Mouse (Mus musculus): ENCODE results near the gene Ghr. TPM values are rescaled to one million over a fixed set of nuclear protein-coding genes. Genes with fewer than 3 reads are reported as not detected.

The Ghr gene
- polyA plus RNA-seq, 1 experiment from 2014 or later, result 13.4 TPM

DNA sequence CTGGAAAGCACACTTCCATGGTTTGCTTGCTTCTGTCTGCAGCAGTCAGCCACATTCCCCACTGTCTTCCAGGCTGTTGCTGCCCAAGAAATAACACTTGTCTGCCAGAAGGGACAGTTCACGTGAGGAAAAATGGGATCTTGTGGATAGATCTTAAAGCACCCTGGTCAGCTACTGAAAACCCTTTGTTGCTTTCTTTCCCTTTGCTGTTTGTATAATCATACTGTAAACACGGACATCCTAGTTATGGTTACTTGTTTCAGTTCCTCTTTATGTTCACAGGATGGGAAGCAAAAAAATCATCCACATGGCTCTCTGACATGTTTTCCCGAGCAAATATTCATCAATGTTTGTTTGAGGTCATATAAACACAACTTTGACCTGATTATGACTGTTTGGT, 243.4 kb downstream of the Ghr start:
- no peaks in the 10 kb centered on the region for H3K27me3 ChIP-seq (ENCODE audit: control insufficient read depth, insufficient read depth, low read length)
- no peaks in the 10 kb centered on the region for H3K9me3 ChIP-seq (ENCODE audit: control insufficient read depth, low read length)
- no peak overlapping the region for H3K9ac ChIP-seq
- no peak for DNase-seq (ENCODE audit: low spot score)
- 83% methylated on average over 3 of the region's 3 CpGs for WGBS
- H3K4me1 ChIP-seq (replicated peaks; ENCODE audit: control insufficient read depth, insufficient read depth, low read length), result no peaks in the 10 kb centered on the region
- no peak overlapping the region for H3K4me2 ChIP-seq (replicated peaks)
- no peak for ATAC-seq (ENCODE audit: low FRiP score)
- no peak overlapping the region for H3K4me3 ChIP-seq (replicated peaks; ENCODE audit: low read length)
- H3K27ac ChIP-seq, result no peak overlapping the region
- no peaks in the 10 kb centered on the region for H3K36me3 ChIP-seq (replicated peaks; ENCODE audit: control insufficient read depth, insufficient read depth)

- Histone ChIP-seq H3K4me2 (replicated peaks) (no peak overlapping the region), H3K4me3 (replicated peaks; ENCODE audit: low read length) (no peak overlapping the region), H3K9me3 (ENCODE audit: control insufficient read depth, low read length) (no peaks in the 10 kb centered on the region), H3K9ac (no peak overlapping the region), H3K4me1 (replicated peaks; ENCODE audit: control insufficient read depth, insufficient read depth, low read length) (no peaks in the 10 kb centered on the region), H3K36me3 (replicated peaks; ENCODE audit: control insufficient read depth, insufficient read depth) (no peaks in the 10 kb centered on the region; the same call in 1 of the 2 replicates), H3K27ac (no peak overlapping the region), H3K27me3 (ENCODE audit: control insufficient read depth, insufficient read depth, low read length) (no peaks in the 10 kb centered on the region)
- WGBS, result 93% methylated on average over 4 of the region's 4 CpGs
- ATAC-seq (ENCODE audit: low FRiP score), result no peak
- DNase-seq (ENCODE audit: low spot score), result no peak
These were observed 250.8 kb downstream of the Ghr start for GRCm38 (mm10) chr15:3332517-3332916.

DNA sequence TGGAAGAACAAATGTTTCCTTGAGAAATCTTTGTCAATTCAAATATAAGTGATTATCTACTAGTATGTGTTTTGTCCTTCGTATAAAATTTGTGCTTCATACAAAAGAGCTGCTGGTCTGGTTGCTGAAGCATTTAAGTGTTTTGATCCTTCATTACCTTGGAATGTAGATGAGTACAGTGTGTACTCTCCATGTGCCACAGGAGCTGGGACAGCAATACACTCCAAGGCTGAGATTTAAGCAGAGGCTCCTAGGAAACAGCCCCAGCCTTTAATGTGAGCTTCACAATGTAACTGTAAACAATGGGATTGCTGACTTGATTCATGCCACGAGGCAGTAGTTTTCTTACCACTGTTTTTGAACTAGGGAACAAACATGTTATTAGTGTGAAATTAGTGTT, 251.5 kb downstream of the Ghr start:
- Histone ChIP-seq H3K9me3 (ENCODE audit: control insufficient read depth, low read length) (no peaks in the 10 kb centered on the region), H3K9ac (no peak overlapping the region)
- WGBS, result 62% methylated on average over 2 of the region's 2 CpGs

DNA sequence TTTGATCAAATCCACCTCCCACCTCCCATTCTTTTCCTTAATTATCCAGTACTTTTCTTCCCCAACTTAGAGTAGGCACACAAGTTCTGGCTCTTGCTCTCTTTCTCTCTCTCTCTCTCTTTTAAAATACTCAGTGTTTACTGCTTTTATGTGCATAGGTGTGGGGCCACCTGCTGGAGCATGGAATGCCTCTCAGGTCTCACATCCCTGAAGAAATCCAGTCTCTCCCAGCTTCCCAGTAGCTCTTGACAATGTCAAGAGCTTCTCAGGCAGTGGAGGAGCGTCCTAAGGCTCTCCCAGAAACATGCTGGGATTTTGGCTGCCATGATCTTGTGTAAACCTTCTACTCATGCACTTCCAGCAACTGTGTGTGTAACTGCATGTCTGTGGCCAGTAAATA, 253.0 kb downstream of the Ghr start:
- Histone ChIP-seq H3K27ac (no peak overlapping the region), H3K4me2 (replicated peaks) (no peak overlapping the region), H3K27me3 (ENCODE audit: control insufficient read depth, insufficient read depth, low read length) (no peaks in the 10 kb centered on the region), H3K9me3 (ENCODE audit: control insufficient read depth, low read length) (no peaks in the 10 kb centered on the region), H3K9ac (no peak overlapping the region), H3K4me3 (replicated peaks; ENCODE audit: low read length) (no peak overlapping the region), H3K36me3 (replicated peaks; ENCODE audit: control insufficient read depth, insufficient read depth) (no peaks in the 10 kb centered on the region; the same call in 1 of the 2 replicates), H3K4me1 (replicated peaks; ENCODE audit: control insufficient read depth, insufficient read depth, low read length) (no peaks in the 10 kb centered on the region)
- DNase-seq (ENCODE audit: low spot score) (no peak), ATAC-seq (ENCODE audit: low FRiP score) (no peak)
- WGBS, result 70% methylated on average over 1 of the region's 1 CpGs

More for the DNA sequence above, 251.5 kb downstream of the Ghr start:
- Histone ChIP-seq H3K36me3 (replicated peaks; ENCODE audit: control insufficient read depth, insufficient read depth) (no peaks in the 10 kb centered on the region; the same call in 1 of the 2 replicates), H3K4me2 (replicated peaks) (no peak overlapping the region), H3K27ac (no peak overlapping the region), H3K27me3 (ENCODE audit: control insufficient read depth, insufficient read depth, low read length) (no peaks in the 10 kb centered on the region), H3K4me3 (replicated peaks; ENCODE audit: low read length) (no peak overlapping the region), H3K4me1 (replicated peaks; ENCODE audit: control insufficient read depth, insufficient read depth, low read length) (no peaks in the 10 kb centered on the region)
- no peak for ATAC-seq (ENCODE audit: low FRiP score)
- DNase-seq (ENCODE audit: low spot score), result no peak

GRCm38 (mm10) chr15:3323041-3323440, 260.3 kb downstream of the Ghr start:
- no peak overlapping the region for H3K9ac ChIP-seq
- DNase-seq (ENCODE audit: low spot score) (no peak), ATAC-seq (ENCODE audit: low FRiP score) (no peak)
- H3K4me2 ChIP-seq (replicated peaks), result no peak overlapping the region
- no peaks in the 10 kb centered on the region for H3K9me3 ChIP-seq (ENCODE audit: control insufficient read depth, low read length)
- H3K4me3 ChIP-seq (replicated peaks; ENCODE audit: low read length), result no peak overlapping the region
- H3K36me3 ChIP-seq (replicated peaks; ENCODE audit: control insufficient read depth, insufficient read depth), result no peaks in the 10 kb centered on the region
- H3K4me1 ChIP-seq (replicated peaks; ENCODE audit: control insufficient read depth, insufficient read depth, low read length), result no peaks in the 10 kb centered on the region
- no peak overlapping the region for H3K27ac ChIP-seq
- no peaks in the 10 kb centered on the region for H3K27me3 ChIP-seq (ENCODE audit: control insufficient read depth, insufficient read depth, low read length)

GRCm38 (mm10) chr15:3319929-3320328, 263.4 kb downstream of the Ghr start:
- no peak for ATAC-seq (ENCODE audit: low FRiP score)
- Histone ChIP-seq H3K27ac (no peak overlapping the region), H3K36me3 (replicated peaks; ENCODE audit: control insufficient read depth, insufficient read depth) (no peaks in the 10 kb centered on the region), H3K4me2 (replicated peaks) (no peak overlapping the region), H3K4me3 (replicated peaks; ENCODE audit: low read length) (no peak overlapping the region), H3K9me3 (ENCODE audit: control insufficient read depth, low read length) (no peaks in the 10 kb centered on the region), H3K27me3 (ENCODE audit: control insufficient read depth, insufficient read depth, low read length) (no peaks in the 10 kb centered on the region), H3K4me1 (replicated peaks; ENCODE audit: control insufficient read depth, insufficient read depth, low read length) (no peaks in the 10 kb centered on the region), H3K9ac (no peak overlapping the region)
- DNase-seq (ENCODE audit: low spot score), result no peak
- WGBS, result 81% methylated on average over 9 of the region's 9 CpGs

- Histone ChIP-seq H3K27ac (no peak overlapping the region), H3K9me3 (ENCODE audit: control insufficient read depth, low read length) (no peaks in the 10 kb centered on the region)
These were observed 266.7 kb downstream of the Ghr start for GRCm38 (mm10) chr15:3316617-3317016.

DNA sequence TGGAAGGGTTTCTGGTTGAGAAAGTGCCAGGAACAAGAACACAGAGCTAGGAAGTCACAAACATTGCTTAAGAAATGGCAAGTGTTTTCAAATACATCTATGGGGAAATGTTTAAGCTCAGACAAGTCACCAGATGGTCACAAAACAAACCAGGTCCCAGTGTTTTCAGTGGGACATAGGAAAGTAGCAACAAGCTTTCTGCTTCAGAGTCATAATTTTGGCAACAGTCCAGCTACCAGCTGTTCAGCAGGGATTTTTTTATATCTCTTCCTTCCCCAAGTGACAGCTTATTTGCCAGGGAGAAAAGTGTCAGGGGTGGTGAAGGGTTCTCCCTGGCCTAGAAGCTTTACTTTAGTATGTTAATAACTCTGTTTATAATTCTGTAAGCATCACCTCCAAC, 270.4 kb downstream of the Ghr start:
- H3K9ac ChIP-seq, result no peak overlapping the region
- H3K27me3 ChIP-seq (ENCODE audit: control insufficient read depth, insufficient read depth, low read length), result no peaks in the 10 kb centered on the region
- ATAC-seq (ENCODE audit: low FRiP score) (no peak), DNase-seq (ENCODE audit: low spot score) (no peak)
- no peak overlapping the region for H3K27ac ChIP-seq
- no peak overlapping the region for H3K4me3 ChIP-seq (replicated peaks; ENCODE audit: low read length)
- no peaks in the 10 kb centered on the region for H3K4me1 ChIP-seq (replicated peaks; ENCODE audit: control insufficient read depth, insufficient read depth, low read length)
- no peaks in the 10 kb centered on the region for H3K9me3 ChIP-seq (ENCODE audit: control insufficient read depth, low read length)
- no peak overlapping the region for H3K4me2 ChIP-seq (replicated peaks)
- no peaks in the 10 kb centered on the region for H3K36me3 ChIP-seq (replicated peaks; ENCODE audit: control insufficient read depth, insufficient read depth)

More at GRCm38 (mm10) chr15:3316617-3317016, 266.7 kb downstream of the Ghr start:
- Histone ChIP-seq H3K4me1 (replicated peaks; ENCODE audit: control insufficient read depth, insufficient read depth, low read length) (no peaks in the 10 kb centered on the region), H3K9ac (no peak overlapping the region), H3K4me3 (replicated peaks; ENCODE audit: low read length) (no peak overlapping the region), H3K36me3 (replicated peaks; ENCODE audit: control insufficient read depth, insufficient read depth) (no peaks in the 10 kb centered on the region), H3K4me2 (replicated peaks) (no peak overlapping the region), H3K27me3 (ENCODE audit: control insufficient read depth, insufficient read depth, low read length) (no peaks in the 10 kb centered on the region)
- no peak for ATAC-seq (ENCODE audit: low FRiP score)
- 82% methylated on average over 2 of the region's 2 CpGs for WGBS
- no peak for DNase-seq (ENCODE audit: low spot score)

- Histone ChIP-seq H3K9ac (no peak overlapping the region), H3K36me3 (replicated peaks; ENCODE audit: control insufficient read depth, insufficient read depth) (no peaks in the 10 kb centered on the region), H3K4me2 (replicated peaks) (no peak overlapping the region), H3K9me3 (ENCODE audit: control insufficient read depth, low read length) (no peaks in the 10 kb centered on the region), H3K4me1 (replicated peaks; ENCODE audit: control insufficient read depth, insufficient read depth, low read length) (no peaks in the 10 kb centered on the region), H3K27me3 (ENCODE audit: control insufficient read depth, insufficient read depth, low read length) (no peaks in the 10 kb centered on the region), H3K4me3 (replicated peaks; ENCODE audit: low read length) (no peak overlapping the region), H3K27ac (no peak overlapping the region)
- 87% methylated on average over 3 of the region's 3 CpGs for WGBS
- DNase-seq (ENCODE audit: low spot score) (no peak), ATAC-seq (ENCODE audit: low FRiP score) (no peak)
These were observed 273.4 kb downstream of the Ghr start for GRCm38 (mm10) chr15:3309856-3310255.

GRCm38 (mm10) chr15:3303426-3303825, 279.9 kb downstream of the Ghr start, which contains the start of gene Ccdc152:
Gene Ccdc152, minus strand, starts transcription at chr15:3303526.
- WGBS, result 92% methylated on average over 12 of the region's 12 CpGs
- Histone ChIP-seq H3K27me3 (ENCODE audit: control insufficient read depth, insufficient read depth, low read length) (no peaks in the 10 kb centered on the region), H3K9me3 (ENCODE audit: control insufficient read depth, low read length) (no peaks in the 10 kb centered on the region), H3K27ac (no peak within 1 kb of the TSS), H3K4me2 (replicated peaks) (no peak within 1 kb of the TSS), H3K4me3 (replicated peaks; ENCODE audit: low read length) (no peak within 1 kb of the TSS), H3K9ac (no peak within 1 kb of the TSS), H3K4me1 (replicated peaks; ENCODE audit: control insufficient read depth, insufficient read depth, low read length) (no peaks in the 10 kb centered on the region), H3K36me3 (replicated peaks; ENCODE audit: control insufficient read depth, insufficient read depth) (no peaks in the 10 kb centered on the region)
- DNase-seq (ENCODE audit: low spot score) (no peak), ATAC-seq (ENCODE audit: low FRiP score) (no peak)

Measured in hindbrain, embryonic 14.5 days (tissue).